Mouse (Mus musculus) hindbrain, postnatal 0 days (tissue): ENCODE measurements around the gene C3ar1. TPM values are rescaled to one million over a fixed set of nuclear protein-coding genes. Genes with fewer than 3 reads are reported as not detected.

Experiments used
- ATAC-seq: fragments of 200-750 bp; cut with Nextera tagmentation; 2 replicates; pipeline ENCODE4 v1.8.0; 2017; ENCODE audit warnings: mild to moderate bottlenecking, moderate TSS enrichment, moderate library complexity
- DNase-seq: peaks from one replicate; pipeline ENCODE4 v3.0.0-alpha.2; 2015; ENCODE audit warnings: low spot score
- H3K27ac ChIP-seq: fragments of 300-500 bp; sonication (generic); 2 replicates; pipeline ENCODE4 v1.5.1; 2014; ENCODE audit warnings: mild to moderate bottlenecking
- H3K27me3 ChIP-seq: fragments of 300-500 bp; sonication (generic); 2 replicates; pipeline ENCODE4 v1.6.1; 2014; ENCODE audit warnings: low read length, mixed read lengths; ENCODE audit not compliant: insufficient read depth
- H3K36me3 ChIP-seq: fragments of 300-500 bp; sonication (generic); 2 replicates; pipeline ENCODE4 v1.6.1; 2014; ENCODE audit warnings: low read length, mixed read lengths; ENCODE audit not compliant: insufficient read depth
- H3K4me1 ChIP-seq: fragments of 300-500 bp; sonication (generic); 2 replicates; pipeline ENCODE4 v1.6.1; 2014; ENCODE audit warnings: antibody characterized with exemption, low read length, mixed read lengths; ENCODE audit not compliant: insufficient read depth
- H3K4me2 ChIP-seq: fragments of 300-500 bp; sonication (generic); 2 replicates; pipeline ENCODE4 v1.6.1; 2014; ENCODE audit warnings: low read depth, mild to moderate bottlenecking, low read length, moderate library complexity, mixed read lengths
- H3K4me3 ChIP-seq: fragments of 300-500 bp; sonication (generic); 2 replicates; pipeline ENCODE4 v1.5.1; 2014; ENCODE audit warnings: low read length
- H3K9ac ChIP-seq: fragments of 300-500 bp; sonication (generic); replicated peaks from 2 replicates; pipeline ENCODE4 v1.6.1; 2014; ENCODE audit warnings: mild to moderate bottlenecking, low read length, moderate library complexity, mixed read lengths
- H3K9me3 ChIP-seq: fragments of 300-500 bp; sonication (generic); 2 replicates; pipeline ENCODE4 v1.6.1; 2016; ENCODE audit warnings: low read length, mixed read lengths
- CTCF ChIP-seq: IDR thresholded peaks from 2 replicates; pipeline ENCODE4 v1.5.1; 2016; ENCODE audit warnings: antibody characterized with exemption, control low read depth, low read depth
- WGBS: fragments of 180-500 bp; shearing (Covaris S2); extraction: QIAGEN DNeasy Blood & Tissue Kit; methylation state at CpG from one replicate; pipeline ENCODE4 v1.1.7; 2014; 5-methylcytosine and 5-hydroxymethylcytosine counted together
- polyA plus RNA-seq: library from polyadenylated mRNA; unstranded; fragments of >200 nt; fragmentation: Nextera tagmentation; extraction: Ambion mirVana; gene quantifications from 2 replicates; pipeline ENCODE4 v1.2.1, GENCODE M21; 2015
- total RNA-seq: library from RNA; depleted of rRNA; stranded (reverse); fragments of >200 nt; gene quantifications from 2 replicates; pipeline ENCODE4 v1.2.3, GENCODE M21; 2014; rRNA removed

Gene C3ar1
- total RNA-seq (1.3 and 2.2 TPM in 2 replicates), polyA plus RNA-seq (1.4 and 1.5 TPM in 2 replicates)

GRCm38 (mm10) chr6:122855955-122856354 lies at the start of gene C3ar1:
C3ar1 (minus strand) TSS chr6:122856161.
- WGBS, result 88% methylated on average over 7 of the region's 7 CpGs
- H3K9me3 ChIP-seq, result no peaks in the 10 kb centered on the region
- no peak within 1 kb of the TSS for H3K9ac ChIP-seq

GRCm38 (mm10) chr6:122892442-122893049 lies 36.6 kb upstream of the C3ar1 start:
- WGBS, result 8% methylated on average over 2 of the region's 2 CpGs
- peak; percentile 90 for DNase-seq
- no peak overlapping the region for H3K27ac ChIP-seq
- H3K4me1 ChIP-seq, result no peaks in the 10 kb centered on the region
- no peaks in the 10 kb centered on the region for H3K27me3 ChIP-seq
- no peak overlapping the region for H3K4me2 ChIP-seq
- no peaks in the 10 kb centered on the region for H3K9me3 ChIP-seq
- peak; percentile 82 for ATAC-seq
- peaks cover 19% of the 10 kb centered on the region for H3K36me3 ChIP-seq
- H3K4me3 ChIP-seq, result no peak overlapping the region
- TF ChIP-seq CTCF, result peak; percentile 92
- H3K9ac ChIP-seq, result no peak overlapping the region

More at GRCm38 (mm10) chr6:122855955-122856354, at the start of gene C3ar1:
- Histone ChIP-seq H3K4me2 (no peak within 1 kb of the TSS), H3K27me3 (no peaks in the 10 kb centered on the region), H3K36me3 (no peaks in the 10 kb centered on the region), H3K27ac (no peak within 1 kb of the TSS), H3K4me1 (no peaks in the 10 kb centered on the region), H3K4me3 (no peak within 1 kb of the TSS)
- no peak for DNase-seq
- ATAC-seq, result no peak
- no peak for TF ChIP-seq CTCF

GRCm38 (mm10) chr6:122889599-122889998 lies 33.6 kb upstream of the C3ar1 start:
- H3K4me3 ChIP-seq, result no peak overlapping the region
- WGBS, result 89% methylated on average over 2 of the region's 2 CpGs
- H3K27me3 ChIP-seq, result no peaks in the 10 kb centered on the region
- ATAC-seq (no peak; the same call in 1 of the 2 replicates), DNase-seq (no peak)
- peaks cover 36% of the 10 kb centered on the region for H3K36me3 ChIP-seq
- no peak overlapping the region for H3K4me2 ChIP-seq
- H3K27ac ChIP-seq, result no peak overlapping the region
- H3K9me3 ChIP-seq, result no peaks in the 10 kb centered on the region
- H3K9ac ChIP-seq, result no peak overlapping the region
- no peak for TF ChIP-seq CTCF
- no peaks in the 10 kb centered on the region for H3K4me1 ChIP-seq

GRCm38 (mm10) chr6:122883603-122884002 lies 27.6 kb upstream of the C3ar1 start:
- no peak for TF ChIP-seq CTCF
- H3K9ac ChIP-seq, result no peak overlapping the region
- peaks cover 78% of the 10 kb centered on the region for H3K36me3 ChIP-seq
- no peak overlapping the region for H3K4me2 ChIP-seq
- ATAC-seq (no peak), DNase-seq (no peak)
- no peaks in the 10 kb centered on the region for H3K4me1 ChIP-seq
- 95% methylated on average over 9 of the region's 9 CpGs for WGBS
- no peak overlapping the region for H3K27ac ChIP-seq
- no peaks in the 10 kb centered on the region for H3K9me3 ChIP-seq
- no peak overlapping the region for H3K4me3 ChIP-seq
- no peaks in the 10 kb centered on the region for H3K27me3 ChIP-seq

GRCm38 (mm10) chr6:122881287-122881686 lies 25.3 kb upstream of the C3ar1 start:
- TF ChIP-seq CTCF, result no peak

GRCm38 (mm10) chr6:122879781-122880505 lies 24.0 kb upstream of the C3ar1 start:
- Histone ChIP-seq H3K4me3 (no peak overlapping the region), H3K9ac (no peak overlapping the region), H3K27ac (no peak overlapping the region), H3K9me3 (no peaks in the 10 kb centered on the region), H3K36me3 (peaks cover 56% of the 10 kb centered on the region), H3K4me2 (no peak overlapping the region), H3K27me3 (no peaks in the 10 kb centered on the region), H3K4me1 (0 out of 2 replicates have a peak, but pooled peaks cover 5% of the 10 kb centered on the region)
- no peak for DNase-seq
- 90% methylated on average over 7 of the region's 7 CpGs for WGBS
- TF ChIP-seq CTCF, result no peak
- ATAC-seq, result no peak

More at GRCm38 (mm10) chr6:122881287-122881686, 25.3 kb upstream of the C3ar1 start:
- Histone ChIP-seq H3K4me2 (no peak overlapping the region), H3K36me3 (peaks cover 59% of the 10 kb centered on the region), H3K27me3 (no peaks in the 10 kb centered on the region), H3K9ac (no peak overlapping the region), H3K4me3 (no peak overlapping the region), H3K4me1 (0 out of 2 replicates have a peak, but pooled peaks cover under 1% of the 10 kb centered on the region), H3K9me3 (no peaks in the 10 kb centered on the region), H3K27ac (no peak overlapping the region)
- ATAC-seq, result no peak
- 96% methylated on average over 12 of the region's 12 CpGs for WGBS
- DNase-seq, result no peak
